Mouse (Mus musculus): Measurements from ENCODE around the gene Exosc5.
A peak's percentile ranks its signal among the peaks of the same experiment; 100 is the strongest.

Exosc5 gene

GRCm38 (mm10) chr7:25680514-25681258 is 21.7 kb downstream of the Exosc5 start, which contains the start of gene B9d2:
Gene B9d2 (plus strand): TSS chr7:25680780.
- peak; percentile 97 for DNase-seq (ENCODE audit: low read depth)

GRCm38 (mm10) chr7:25681341-25682231 is 22.6 kb downstream of the Exosc5 start:
- DNase-seq (ENCODE audit: low read depth) = no peak

- no peak for DNase-seq (ENCODE audit: low read depth)
Observed at GRCm38 (mm10) chr7:25683474-25684180, 24.7 kb downstream of the Exosc5 start.

GRCm38 (mm10) chr7:25684659-25685058 is 25.7 kb downstream of the Exosc5 start:
- DNase-seq (ENCODE audit: low read depth) = no peak

DNA sequence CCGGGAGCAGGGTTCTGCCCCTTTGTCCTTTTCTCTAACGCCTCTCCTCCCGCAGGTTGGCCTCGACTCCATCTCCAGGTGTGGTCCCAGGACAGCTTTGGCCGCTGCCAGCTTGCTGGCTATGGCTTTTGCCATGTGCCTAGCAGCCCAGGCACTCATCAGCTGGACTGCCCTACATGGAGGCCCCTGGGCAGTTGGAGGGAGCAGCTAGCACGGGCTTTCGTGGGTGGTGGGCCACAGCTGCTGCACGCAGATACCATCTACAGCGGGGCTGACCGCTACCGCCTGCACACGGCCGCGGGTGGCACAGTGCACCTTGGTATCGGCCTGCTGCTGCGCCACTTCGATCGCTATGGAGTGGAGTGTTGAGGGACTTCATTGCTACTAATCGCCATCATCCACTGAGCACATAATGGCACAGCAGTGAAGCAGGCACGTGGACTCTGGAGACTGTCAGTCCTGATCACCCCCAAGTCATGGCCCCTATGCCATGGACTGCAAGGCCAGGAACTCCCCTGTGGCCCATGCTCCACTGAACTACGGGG is 27.0 kb downstream of the Exosc5 start:
- DNase-seq (ENCODE audit: low read depth) = no peak

GRCm38 (mm10) chr7:25686680-25687531 is 27.9 kb downstream of the Exosc5 start, which contains the start of gene Tgfb1:
Gene Tgfb1 (plus strand): TSS chr7:25687002.
- DNase-seq (ENCODE audit: low read depth) = peak; percentile 60

GRCm38 (mm10) chr7:25687811-25688401 is 28.9 kb downstream of the Exosc5 start:
- DNase-seq (ENCODE audit: low read depth) = no peak

GRCm38 (mm10) chr7:25688810-25689586 is 30.0 kb downstream of the Exosc5 start:
- peak; percentile 86 for DNase-seq (ENCODE audit: low read depth)

GRCm38 (mm10) chr7:25689603-25690021 is 30.6 kb downstream of the Exosc5 start:
- DNase-seq (ENCODE audit: low read depth) = no peak

DNA sequence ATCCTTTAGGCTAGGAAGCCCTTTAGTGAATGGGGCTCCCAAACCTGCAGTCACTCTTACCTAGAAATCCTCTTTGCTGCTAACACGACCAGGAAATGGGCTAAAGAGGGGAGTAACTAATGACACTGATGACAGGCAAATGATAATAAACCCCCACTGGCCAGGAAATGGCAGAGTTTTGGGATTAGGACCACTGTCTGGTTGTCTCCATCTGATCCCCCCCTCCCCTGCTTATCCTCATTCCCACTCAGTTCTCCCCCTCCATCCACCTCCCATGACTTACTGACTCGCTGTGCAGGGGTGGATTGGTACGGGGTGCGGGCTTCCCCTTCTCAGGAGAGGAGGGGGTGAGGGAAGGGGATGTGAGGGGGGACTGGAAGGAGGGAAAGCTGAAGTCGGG is 31.1 kb downstream of the Exosc5 start:
- no peak for DNase-seq (ENCODE audit: low read depth)

DNA sequence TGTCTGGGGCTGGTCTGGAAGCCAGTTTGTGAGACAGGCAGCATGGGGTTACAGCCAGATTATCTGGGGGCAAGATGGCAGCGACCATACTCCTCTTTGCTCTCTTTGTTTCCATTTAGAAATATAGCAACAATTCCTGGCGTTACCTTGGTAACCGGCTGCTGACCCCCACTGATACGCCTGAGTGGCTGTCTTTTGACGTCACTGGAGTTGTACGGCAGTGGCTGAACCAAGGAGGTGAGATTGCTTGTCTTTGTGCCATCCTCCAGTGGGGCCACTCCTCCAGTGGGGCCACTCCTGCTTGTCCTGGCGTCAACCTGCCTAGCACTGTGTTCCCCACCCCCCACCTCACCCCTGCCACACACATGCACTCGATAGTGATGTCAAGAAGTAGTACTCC is 35.1 kb downstream of the Exosc5 start:
- no peak for DNase-seq (ENCODE audit: low read depth)

DNA sequence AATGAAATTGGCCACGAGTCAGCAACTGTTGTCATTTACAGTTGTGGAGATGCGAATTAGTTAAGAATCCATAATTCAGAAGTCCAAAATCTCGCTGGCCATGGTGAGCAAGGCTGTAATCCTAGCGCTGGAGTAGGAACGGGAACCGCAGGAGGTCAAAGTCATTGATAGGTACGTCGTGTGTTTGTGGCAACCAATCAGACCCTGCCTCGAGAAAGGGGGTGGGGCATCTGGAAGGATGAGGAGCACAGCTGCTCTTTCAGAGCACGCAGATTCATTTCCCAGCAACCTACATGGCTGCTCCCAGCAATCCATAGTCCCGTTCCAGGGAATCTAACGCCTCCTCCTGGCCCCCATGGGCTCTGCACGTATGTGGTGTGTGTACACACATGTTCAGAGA is 40.9 kb downstream of the Exosc5 start:
- no peak for DNase-seq (ENCODE audit: low read depth)

DNA sequence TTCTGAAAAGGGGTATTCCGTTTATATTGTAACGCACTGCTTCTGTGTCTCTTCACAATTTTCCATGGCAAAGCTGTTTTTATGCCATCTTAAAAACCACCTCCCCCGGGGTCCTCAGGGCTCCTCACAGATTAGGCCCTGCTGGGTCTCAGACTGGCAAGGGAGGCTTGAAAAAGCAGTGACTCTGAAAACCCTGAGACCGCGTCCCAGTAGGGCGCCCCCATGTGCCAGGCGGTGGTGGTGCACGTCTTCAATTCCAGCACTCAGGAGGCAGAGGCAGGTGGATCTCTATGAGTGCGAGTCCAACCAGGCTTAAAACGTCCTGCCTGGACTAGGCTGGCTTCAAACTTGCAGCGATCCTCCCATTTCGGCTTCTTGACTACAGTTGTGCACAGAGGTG is 41.8 kb downstream of the Exosc5 start:
- DNase-seq (ENCODE audit: low read depth) = no peak

GRCm38 (mm10) chr7:25702350-25702749 is 43.4 kb downstream of the Exosc5 start:
- DNase-seq (ENCODE audit: low read depth) = no peak

DNA sequence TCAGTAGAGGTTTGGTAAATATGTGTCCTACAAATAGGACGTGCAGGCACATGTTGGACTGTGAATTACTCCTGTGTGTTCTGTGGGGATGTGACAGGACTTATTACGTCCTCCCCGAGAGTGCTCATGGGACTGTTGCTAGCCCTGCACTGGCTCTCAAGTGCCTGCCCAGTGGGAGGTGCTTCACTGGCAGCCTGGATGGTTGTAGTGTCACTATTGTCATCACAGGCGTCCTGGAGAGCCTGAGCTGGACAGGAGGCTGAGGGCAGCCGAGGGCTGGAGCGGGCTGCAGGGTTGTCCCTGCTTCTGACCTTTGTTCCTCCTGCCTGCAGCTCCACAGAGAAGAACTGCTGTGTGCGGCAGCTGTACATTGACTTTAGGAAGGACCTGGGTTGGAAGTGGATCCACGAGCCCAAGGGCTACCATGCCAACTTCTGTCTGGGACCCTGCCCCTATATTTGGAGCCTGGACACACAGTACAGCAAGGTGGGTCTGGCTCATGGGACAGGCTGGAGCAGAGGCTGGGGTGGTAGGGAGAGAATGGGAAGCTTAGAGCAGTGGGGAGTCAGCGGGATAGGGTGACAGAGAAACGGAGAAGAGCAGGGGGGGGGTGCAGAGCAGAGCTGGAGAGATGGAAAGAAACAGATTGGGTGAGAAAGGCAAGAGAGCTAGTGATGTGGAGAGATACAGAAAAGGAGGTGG is 45.0 kb downstream of the Exosc5 start:
- no peak for DNase-seq (ENCODE audit: low read depth)

DNA sequence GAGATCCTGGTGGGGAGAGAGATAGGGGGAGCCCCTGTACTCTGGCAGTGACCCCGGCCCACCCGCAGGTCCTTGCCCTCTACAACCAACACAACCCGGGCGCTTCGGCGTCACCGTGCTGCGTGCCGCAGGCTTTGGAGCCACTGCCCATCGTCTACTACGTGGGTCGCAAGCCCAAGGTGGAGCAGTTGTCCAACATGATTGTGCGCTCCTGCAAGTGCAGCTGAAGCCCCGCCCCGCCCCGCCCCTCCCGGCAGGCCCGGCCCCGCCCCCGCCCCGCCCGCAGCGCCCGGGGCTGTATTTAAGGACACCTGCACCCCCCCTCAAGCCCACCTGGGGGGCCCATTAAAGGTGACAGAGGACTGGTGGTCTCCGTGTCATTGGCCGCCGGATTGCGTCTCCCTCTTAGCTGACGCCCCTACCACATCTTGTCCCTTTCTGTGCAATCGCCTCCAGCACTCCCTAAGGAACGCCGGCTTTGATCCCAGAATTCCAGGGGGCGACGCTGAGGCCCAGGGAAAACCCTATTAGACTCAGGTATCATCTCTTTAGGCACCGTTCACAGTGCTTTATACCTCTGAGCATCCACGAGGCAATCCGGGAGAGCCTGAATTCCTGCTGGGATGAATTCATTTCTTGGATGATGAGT is 45.9 kb downstream of the Exosc5 start:
- DNase-seq (ENCODE audit: low read depth) = no peak

- no peak for DNase-seq (ENCODE audit: low read depth)
Observed at GRCm38 (mm10) chr7:25705801-25706251, 46.9 kb downstream of the Exosc5 start.

GRCm38 (mm10) chr7:25706578-25707170 is 47.7 kb downstream of the Exosc5 start:
- DNase-seq (ENCODE audit: low read depth) = no peak

Data from c-Kit-positive CD71-positive TER-119-negative erythroid progenitor cells, embryonic 14.5 days (primary cell).